In the genomic region with DNA sequence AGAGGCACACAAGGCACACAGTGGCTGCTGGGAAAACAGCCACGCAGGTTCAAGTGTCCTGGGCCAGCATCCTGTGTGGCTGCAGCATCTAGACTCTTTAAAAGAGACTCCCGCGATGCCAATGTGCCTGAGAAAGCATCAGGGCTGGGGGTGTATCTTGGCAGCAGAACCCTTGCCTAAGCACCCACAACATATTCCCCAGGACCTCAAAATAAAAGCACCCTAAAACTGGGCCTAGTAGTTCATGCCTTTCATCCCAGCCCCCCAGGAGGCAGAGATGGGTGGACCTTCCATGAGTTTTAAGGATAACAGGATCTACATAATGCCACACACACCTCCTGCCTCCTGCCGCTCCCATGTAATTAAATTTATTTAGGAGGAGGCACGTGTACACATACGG, we compare ENCODE assay signal across 14 mouse cellular contexts. TPM values are rescaled to one million over a fixed set of nuclear protein-coding genes. Genes with fewer than 3 reads are reported as not detected.
DNase-seq lines count a peak whose midpoint lies in the region; ATAC-seq and TF ChIP-seq lines count a peak whose summit lies in the region.
"Had no signal": no experiment of that assay in that cellular context is flagged by ENCODE, and none has a peak within 500 bp of the region (broad histone marks: within the 10 kb centered on the region; RNA-seq: fewer than 3 reads in every experiment).

No protein-coding gene starts in this region.

- H3K4me1 ChIP-seq in forebrain, embryonic 10.5 days = peaks cover 44% of the 10 kb centered on the region
- no peaks in the 10 kb centered on the region for H3K4me1 ChIP-seq in forebrain, postnatal 0 days (ENCODE audit: insufficient read depth)
- H3K4me1 ChIP-seq in intestine, embryonic 15.5 days (replicated peaks) = peaks cover 14% of the 10 kb centered on the region
- peaks cover 12% of the 10 kb centered on the region for H3K4me1 ChIP-seq in intestine, embryonic 16.5 days (ENCODE audit: control insufficient read depth, insufficient read depth, low read length)
- H3K4me1 ChIP-seq in midbrain, embryonic 15.5 days = peaks cover 22% of the 10 kb centered on the region
- H3K4me1 ChIP-seq in midbrain, embryonic 10.5 days = peaks cover 40% of the 10 kb centered on the region
- H3K4me1 ChIP-seq in embryonic facial prominence, embryonic 13.5 days = peaks cover 22% of the 10 kb centered on the region

- H3K27me3 ChIP-seq in forebrain, embryonic 10.5 days (ENCODE audit: poor library complexity, severe bottlenecking) = peaks cover 63% of the 10 kb centered on the region
- H3K27me3 ChIP-seq in forebrain, postnatal 0 days (ENCODE audit: insufficient read depth, low read length) = no peaks in the 10 kb centered on the region
- H3K27me3 ChIP-seq in intestine, embryonic 15.5 days (replicated peaks) = no peaks in the 10 kb centered on the region
- 0 out of 2 replicates have a peak, but pooled peaks cover 2% of the 10 kb centered on the region for H3K27me3 ChIP-seq in intestine, embryonic 16.5 days (replicated peaks; ENCODE audit: control insufficient read depth, insufficient read depth, low read length)
- H3K27me3 ChIP-seq in midbrain, embryonic 15.5 days (replicated peaks) = peaks cover 12% of the 10 kb centered on the region
- peaks cover 71% of the 10 kb centered on the region for H3K27me3 ChIP-seq in midbrain, embryonic 10.5 days (ENCODE audit: low read depth, poor library complexity, severe bottlenecking)
- H3K27me3 ChIP-seq in embryonic facial prominence, embryonic 13.5 days = peaks cover 16% of the 10 kb centered on the region

- H3K4me2 ChIP-seq in forebrain, postnatal 0 days (ENCODE audit: low read depth) = no peak overlapping the region
- H3K4me2 ChIP-seq in intestine, embryonic 15.5 days (replicated peaks) = 0 out of 2 replicates have a peak overlapping the region, but pooled peaks have one; percentile 92
- no peak overlapping the region for H3K4me2 ChIP-seq in intestine, embryonic 16.5 days (ENCODE audit: low read depth, low read length)
- peak overlapping the region; percentile 69 for H3K4me2 ChIP-seq in midbrain, embryonic 15.5 days
- H3K4me2 ChIP-seq in embryonic facial prominence, embryonic 13.5 days = peak overlapping the region; percentile 91; the same call in 1 of the 2 replicates

- peak overlapping the region; percentile 61; the same call in 1 of the 2 replicates for H3K4me3 ChIP-seq in forebrain, embryonic 10.5 days
- H3K4me3 ChIP-seq in forebrain, postnatal 0 days (ENCODE audit: low read depth, low read length) = no peak overlapping the region
- H3K4me3 ChIP-seq in intestine, embryonic 15.5 days (replicated peaks) = no peak overlapping the region
- H3K4me3 ChIP-seq in intestine, embryonic 16.5 days (ENCODE audit: low read length) = no peak overlapping the region
- no peak overlapping the region for H3K4me3 ChIP-seq in midbrain, embryonic 15.5 days
- no peak overlapping the region for H3K4me3 ChIP-seq in midbrain, embryonic 10.5 days
- no peak overlapping the region for H3K4me3 ChIP-seq in embryonic facial prominence, embryonic 13.5 days

- ATAC-seq in forebrain, postnatal 0 days = no peak
- no peak for ATAC-seq in intestine, embryonic 15.5 days
- ATAC-seq in intestine, embryonic 16.5 days = no peak
- no peak for ATAC-seq in midbrain, embryonic 15.5 days (replicated peaks)
- ATAC-seq in embryonic facial prominence, embryonic 13.5 days (ENCODE audit: insufficient number of reproducible peaks, insufficient read depth, low FRiP score, low TSS enrichment, low read depth) = no peak

- no peak overlapping the region for H3K27ac ChIP-seq in forebrain, embryonic 10.5 days
- no peak overlapping the region for H3K27ac ChIP-seq in forebrain, postnatal 0 days (ENCODE audit: low read depth, low read length)
- H3K27ac ChIP-seq in intestine, embryonic 15.5 days = no peak overlapping the region
- no peak overlapping the region for H3K27ac ChIP-seq in intestine, embryonic 16.5 days (ENCODE audit: low read length)
- H3K27ac ChIP-seq in midbrain, embryonic 15.5 days = no peak overlapping the region
- H3K27ac ChIP-seq in midbrain, embryonic 10.5 days (replicated peaks) = no peak overlapping the region
- no peak overlapping the region for H3K27ac ChIP-seq in embryonic facial prominence, embryonic 13.5 days

- no peak overlapping the region for H3K9ac ChIP-seq in forebrain, postnatal 0 days
- no peak overlapping the region for H3K9ac ChIP-seq in intestine, embryonic 15.5 days
- H3K9ac ChIP-seq in intestine, embryonic 16.5 days (ENCODE audit: low read depth, low read length) = no peak overlapping the region
- no peak overlapping the region for H3K9ac ChIP-seq in midbrain, embryonic 15.5 days
- H3K9ac ChIP-seq in embryonic facial prominence, embryonic 13.5 days = no peak overlapping the region

- H3K36me3 ChIP-seq in forebrain, embryonic 10.5 days (replicated peaks) = peaks cover under 1% of the 10 kb centered on the region; the same call in 1 of the 2 replicates
- H3K36me3 ChIP-seq in forebrain, postnatal 0 days (ENCODE audit: insufficient read depth) = 0 out of 2 replicates have a peak, but pooled peaks cover under 1% of the 10 kb centered on the region
- no peaks in the 10 kb centered on the region for H3K36me3 ChIP-seq in intestine, embryonic 15.5 days
- H3K36me3 ChIP-seq in intestine, embryonic 16.5 days (ENCODE audit: control insufficient read depth, insufficient read depth, low read length) = no peaks in the 10 kb centered on the region
- H3K36me3 ChIP-seq in midbrain, embryonic 15.5 days (replicated peaks) = no peaks in the 10 kb centered on the region
- H3K36me3 ChIP-seq in midbrain, embryonic 10.5 days = 0 out of 2 replicates have a peak, but pooled peaks cover under 1% of the 10 kb centered on the region
- no peaks in the 10 kb centered on the region for H3K36me3 ChIP-seq in embryonic facial prominence, embryonic 13.5 days

- WGBS in forebrain, embryonic 10.5 days = 35% methylated on average over 6 of the region's 6 CpGs
- WGBS in forebrain, postnatal 0 days = 40% methylated on average over 6 of the region's 6 CpGs
- WGBS in intestine, embryonic 15.5 days = 74% methylated on average over 6 of the region's 6 CpGs
- WGBS in intestine, embryonic 16.5 days = 72% methylated on average over 6 of the region's 6 CpGs
- WGBS in midbrain, embryonic 15.5 days = 55% methylated on average over 6 of the region's 6 CpGs
- 47% methylated on average over 6 of the region's 6 CpGs for WGBS in midbrain, embryonic 10.5 days
- 56% methylated on average over 6 of the region's 6 CpGs for WGBS in embryonic facial prominence, embryonic 13.5 days

- no peak for TF ChIP-seq CTCF in forebrain, postnatal 0 days (IDR thresholded peaks at IDR 0.05; ENCODE audit: low read depth)

- no peaks in the 10 kb centered on the region for H3K9me3 ChIP-seq in forebrain, embryonic 10.5 days
- no peaks in the 10 kb centered on the region for H3K9me3 ChIP-seq in forebrain, postnatal 0 days (ENCODE audit: low read length)
- H3K9me3 ChIP-seq in intestine, embryonic 15.5 days = no peaks in the 10 kb centered on the region
- no peaks in the 10 kb centered on the region for H3K9me3 ChIP-seq in intestine, embryonic 16.5 days (ENCODE audit: control insufficient read depth, low read length)
- H3K9me3 ChIP-seq in midbrain, embryonic 15.5 days = no peaks in the 10 kb centered on the region
- H3K9me3 ChIP-seq in midbrain, embryonic 10.5 days (replicated peaks) = no peaks in the 10 kb centered on the region
- no peaks in the 10 kb centered on the region for H3K9me3 ChIP-seq in embryonic facial prominence, embryonic 13.5 days

- DNase-seq in forebrain, embryonic 10.5 days (ENCODE audit: extremely low spot score, low spot score) = no peak
- DNase-seq in forebrain, postnatal 0 days = no peak
- DNase-seq in midbrain, embryonic 10.5 days (ENCODE audit: low spot score) = no peak
- no peak for DNase-seq in urinary bladder, postnatal 4 days (ENCODE audit: low spot score in 2 of 2)
- DNase-seq: liver had no signal

RNA-seq across cellular contexts. Expression of a gene that starts 1.1 kb away (rescaled TPM):
- 116 and 119 TPM in 2 replicates for polyA plus RNA-seq in forebrain, embryonic 10.5 days (2016; fragmentation: Nextera tagmentation; extraction: Ambion mirVana)
- total RNA-seq in forebrain, postnatal 0 days (2014; rRNA removed) = 32.8 and 40.8 TPM in 2 replicates
- 85.9 and 96.6 TPM in 2 replicates for polyA plus RNA-seq in forebrain, postnatal 0 days (2015; fragmentation: Nextera tagmentation; extraction: Ambion mirVana)
- 126 and 128 TPM in 2 replicates for polyA plus RNA-seq in intestine, embryonic 15.5 days (2015; fragmentation: Nextera tagmentation; extraction: Ambion mirVana)
- 124 and 141 TPM in 2 replicates for polyA plus RNA-seq in intestine, embryonic 16.5 days (2015; fragmentation: Nextera tagmentation; extraction: Ambion mirVana)
- 93.6 and 94.4 TPM in 2 replicates for polyA plus RNA-seq in midbrain, embryonic 15.5 days (2015; fragmentation: Nextera tagmentation; extraction: Ambion mirVana)
- polyA plus RNA-seq in midbrain, embryonic 10.5 days (2016; fragmentation: Nextera tagmentation; extraction: Ambion mirVana) = 104 and 113 TPM in 2 replicates
- 83.5 and 88.1 TPM in 2 replicates for polyA plus RNA-seq in embryonic facial prominence, embryonic 13.5 days (2015; fragmentation: Nextera tagmentation; extraction: Ambion mirVana)

RNA-seq across cellular contexts. Expression of a gene that starts 38.2 kb away (rescaled TPM):
- 119 and 132 TPM in 2 replicates for polyA plus RNA-seq in forebrain, embryonic 10.5 days (2016; fragmentation: Nextera tagmentation; extraction: Ambion mirVana)
- 91.4 and 106 TPM in 2 replicates for total RNA-seq in forebrain, postnatal 0 days (2014; rRNA removed)
- 150 and 169 TPM in 2 replicates for polyA plus RNA-seq in forebrain, postnatal 0 days (2015; fragmentation: Nextera tagmentation; extraction: Ambion mirVana)
- polyA plus RNA-seq in intestine, embryonic 15.5 days (2015; fragmentation: Nextera tagmentation; extraction: Ambion mirVana) = 119 and 120 TPM in 2 replicates
- polyA plus RNA-seq in intestine, embryonic 16.5 days (2015; fragmentation: Nextera tagmentation; extraction: Ambion mirVana) = 90.4 and 92.6 TPM in 2 replicates
- 202 and 219 TPM in 2 replicates for polyA plus RNA-seq in midbrain, embryonic 15.5 days (2015; fragmentation: Nextera tagmentation; extraction: Ambion mirVana)
- polyA plus RNA-seq in midbrain, embryonic 10.5 days (2016; fragmentation: Nextera tagmentation; extraction: Ambion mirVana) = 133 and 134 TPM in 2 replicates
- 129 and 136 TPM in 2 replicates for polyA plus RNA-seq in embryonic facial prominence, embryonic 13.5 days (2015; fragmentation: Nextera tagmentation; extraction: Ambion mirVana)

RNA-seq across cellular contexts. Expression of a gene that starts 40.3 kb away (rescaled TPM):
- 0.31 and 0.43 TPM in 2 replicates for polyA plus RNA-seq in forebrain, embryonic 10.5 days (2016; fragmentation: Nextera tagmentation; extraction: Ambion mirVana)
- 28.1 and 31.5 TPM in 2 replicates for total RNA-seq in forebrain, postnatal 0 days (2014; rRNA removed)
- polyA plus RNA-seq in forebrain, postnatal 0 days (2015; fragmentation: Nextera tagmentation; extraction: Ambion mirVana) = 12.6 and 19.4 TPM in 2 replicates
- polyA plus RNA-seq in intestine, embryonic 15.5 days (2015; fragmentation: Nextera tagmentation; extraction: Ambion mirVana) = 1.5 and 2.3 TPM in 2 replicates
- polyA plus RNA-seq in intestine, embryonic 16.5 days (2015; fragmentation: Nextera tagmentation; extraction: Ambion mirVana) = 0.80 and 1.2 TPM in 2 replicates
- 5.2 and 6.0 TPM in 2 replicates for polyA plus RNA-seq in midbrain, embryonic 15.5 days (2015; fragmentation: Nextera tagmentation; extraction: Ambion mirVana)
- polyA plus RNA-seq in midbrain, embryonic 10.5 days (2016; fragmentation: Nextera tagmentation; extraction: Ambion mirVana) = 1.2 and 1.3 TPM in 2 replicates
- polyA plus RNA-seq in embryonic facial prominence, embryonic 13.5 days (2015; fragmentation: Nextera tagmentation; extraction: Ambion mirVana) = 1.3 and 2.0 TPM in 2 replicates
- total RNA-seq: common myeloid progenitor, adult 5-6 weeks; megakaryocyte-erythroid progenitor cell, adult 5-6 weeks had no signal
- polyA plus RNA-seq: CD4-positive, CD25-positive, alpha-beta regulatory T cell, adult 4 months; erythroblast, embryonic 14.5 days; G1E had no signal

RNA-seq across cellular contexts. Expression of a gene that starts 44.9 kb away (rescaled TPM):
- polyA plus RNA-seq in forebrain, embryonic 10.5 days (2016; fragmentation: Nextera tagmentation; extraction: Ambion mirVana) = 58.7 and 58.8 TPM in 2 replicates
- total RNA-seq in forebrain, postnatal 0 days (2014; rRNA removed) = 35.9 and 41.7 TPM in 2 replicates
- 40.7 and 45.2 TPM in 2 replicates for polyA plus RNA-seq in forebrain, postnatal 0 days (2015; fragmentation: Nextera tagmentation; extraction: Ambion mirVana)
- polyA plus RNA-seq in intestine, embryonic 15.5 days (2015; fragmentation: Nextera tagmentation; extraction: Ambion mirVana) = 62.1 and 65.1 TPM in 2 replicates
- polyA plus RNA-seq in intestine, embryonic 16.5 days (2015; fragmentation: Nextera tagmentation; extraction: Ambion mirVana) = 64.2 and 72.9 TPM in 2 replicates
- 57.0 and 57.2 TPM in 2 replicates for polyA plus RNA-seq in midbrain, embryonic 15.5 days (2015; fragmentation: Nextera tagmentation; extraction: Ambion mirVana)
- 57.3 and 61.1 TPM in 2 replicates for polyA plus RNA-seq in midbrain, embryonic 10.5 days (2016; fragmentation: Nextera tagmentation; extraction: Ambion mirVana)
- 42.5 and 43.2 TPM in 2 replicates for polyA plus RNA-seq in embryonic facial prominence, embryonic 13.5 days (2015; fragmentation: Nextera tagmentation; extraction: Ambion mirVana)

Comparison
In these comparisons a context has a peak if more than half of its experiments do, and no peak if none do; other contexts are left out.
1. H3K4me2 ChIP-seq: peak in intestine, embryonic 15.5 days (single experiment), midbrain, embryonic 15.5 days (single experiment) and embryonic facial prominence, embryonic 13.5 days (single experiment); none in forebrain, postnatal 0 days (single experiment) and intestine, embryonic 16.5 days (single experiment).